Mouse (Mus musculus): ENCODE results near the gene Zbtb12. TPM values are rescaled to one million over a fixed set of nuclear protein-coding genes. Genes with fewer than 3 reads are reported as not detected.
A peak's percentile ranks its signal among the peaks of the same experiment; 100 is the strongest.

The Zbtb12 gene
- polyA plus RNA-seq, 1 experiment, result 4.6 TPM

DNA sequence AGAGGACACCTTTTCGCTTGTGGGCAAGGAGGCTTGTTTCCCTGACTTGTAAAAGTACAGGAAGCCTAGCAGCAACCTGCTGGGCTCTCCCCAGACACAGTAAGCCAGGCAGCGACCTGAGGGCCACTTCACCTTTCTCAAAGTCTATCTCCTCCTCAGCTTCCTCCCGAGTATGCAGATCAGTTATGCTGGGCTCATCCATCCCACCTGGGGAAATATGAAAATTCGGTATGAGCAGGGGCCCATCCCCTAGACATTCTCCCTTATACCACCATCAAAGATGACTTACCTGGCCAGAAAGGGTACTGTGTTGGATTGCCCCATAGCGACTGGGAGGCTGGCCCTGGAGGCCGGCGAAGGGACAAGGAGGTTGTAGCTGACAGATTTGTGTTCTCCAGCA, 31.7 kb upstream of the Zbtb12 start:
- H3K4me3 ChIP-seq (ENCODE audit: insufficient read depth, low read length), result no peak overlapping the region
- peaks cover 9% of the 10 kb centered on the region for H3K4me1 ChIP-seq (ENCODE audit: control insufficient read depth, insufficient read depth, low read length)
- TF ChIP-seq CTCF (IDR thresholded peaks at IDR 0.05; ENCODE audit: low read depth, low read length) (no peak), POLR2A (IDR thresholded peaks at IDR 0.05; ENCODE audit: borderline replicate concordance, low read depth, low read length) (no peak)
- no peak overlapping the region for H3K27ac ChIP-seq (ENCODE audit: insufficient read depth, low read depth, low read length)

DNA sequence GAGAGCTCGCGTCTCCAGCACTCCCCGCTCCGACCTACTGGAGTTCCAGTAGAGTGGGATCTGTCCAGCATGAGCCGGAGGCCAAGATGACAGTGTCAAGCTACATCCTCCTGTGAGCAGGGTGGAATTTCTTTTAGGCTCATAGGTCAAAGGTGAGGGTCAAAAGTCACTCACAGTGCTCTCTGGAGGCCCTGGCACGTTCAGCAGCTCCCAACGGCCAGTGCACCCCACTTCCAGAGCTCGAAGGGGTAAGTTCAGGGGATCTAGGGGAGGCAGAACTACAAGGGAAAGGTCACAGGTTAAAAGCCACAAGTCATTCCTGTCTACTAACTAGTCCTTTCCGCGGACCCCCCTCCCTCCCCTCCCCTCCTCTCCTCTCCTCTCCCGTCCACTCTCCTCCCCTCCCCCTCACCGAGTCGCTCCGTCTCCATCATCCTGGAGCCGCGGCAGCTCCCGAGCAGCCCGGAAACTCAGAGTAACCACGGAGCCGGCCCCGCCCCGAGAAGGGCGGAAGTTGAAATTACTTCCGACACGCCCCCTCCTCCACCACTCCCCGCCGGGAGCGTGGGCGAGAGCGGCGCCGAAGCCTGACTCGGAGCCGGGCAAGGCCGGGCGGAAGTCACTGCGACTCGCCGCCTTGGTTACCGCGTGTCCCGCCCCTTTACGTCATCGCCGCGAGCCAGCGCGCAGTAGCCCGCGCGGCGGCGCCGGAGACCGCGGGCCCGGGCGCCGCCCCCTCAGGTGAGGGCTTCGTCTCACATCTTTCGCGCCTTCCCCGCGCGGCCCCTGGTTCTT, 29.4 kb upstream of the Zbtb12 start, which contains the start of the genes Skiv2l and Nelfe:
Gene Skiv2l (minus strand): TSS at position 489 of the 795 bp plus-strand sequence.
Gene Nelfe (plus strand): TSS at position 670 of the 795 bp plus-strand sequence.
- peaks cover 9% of the 10 kb centered on the region for H3K4me1 ChIP-seq (ENCODE audit: control insufficient read depth, insufficient read depth, low read length)
- TF ChIP-seq POLR2A (IDR thresholded peaks at IDR 0.05; ENCODE audit: borderline replicate concordance, low read depth, low read length) (no peak), CTCF (IDR thresholded peaks at IDR 0.05; ENCODE audit: low read depth, low read length) (no peak)
- H3K4me3 ChIP-seq (ENCODE audit: insufficient read depth, low read length), result peak within 1 kb of the TSS; percentile 87
- 0 out of 2 replicates have a peak within 1 kb of the TSS, but pooled peaks have one; percentile 3 for H3K27ac ChIP-seq (ENCODE audit: insufficient read depth, low read depth, low read length)

DNA sequence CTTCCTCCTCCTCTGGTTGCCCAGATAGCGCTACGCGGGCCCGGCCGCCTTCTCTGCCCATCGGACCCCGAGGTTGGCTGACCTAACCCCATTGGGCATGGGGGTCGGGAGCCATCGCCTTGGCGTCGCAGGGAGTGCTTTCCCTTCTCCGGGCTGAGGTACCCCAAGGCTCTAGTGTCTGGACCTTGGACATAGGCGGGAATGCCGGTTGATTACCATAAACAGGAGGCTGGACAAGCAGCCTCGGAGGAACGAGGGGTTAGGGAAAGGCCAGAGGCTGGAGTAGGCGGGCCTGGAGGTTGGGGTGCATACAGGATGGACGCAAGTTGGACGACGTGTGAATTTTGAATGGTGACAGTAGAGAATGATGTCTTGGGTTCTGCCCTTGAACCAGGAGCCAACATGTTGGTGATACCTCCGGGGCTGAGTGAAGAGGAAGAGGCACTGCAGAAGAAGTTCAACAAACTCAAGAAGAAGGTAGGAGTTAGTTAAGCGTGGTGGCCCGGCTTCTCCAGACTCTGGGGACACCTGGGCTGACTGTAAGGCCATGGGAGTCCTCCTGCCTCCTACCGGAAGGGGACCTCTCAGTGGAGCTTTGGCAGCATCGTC, 28.7 kb upstream of the Zbtb12 start:
- peaks cover 9% of the 10 kb centered on the region for H3K4me1 ChIP-seq (ENCODE audit: control insufficient read depth, insufficient read depth, low read length)
- H3K27ac ChIP-seq (ENCODE audit: insufficient read depth, low read depth, low read length), result 0 out of 2 replicates have a peak overlapping the region, but pooled peaks have one; percentile 3
- H3K4me3 ChIP-seq (ENCODE audit: insufficient read depth, low read length), result peak overlapping the region; percentile 87
- no peak for TF ChIP-seq POLR2A (IDR thresholded peaks at IDR 0.05; ENCODE audit: borderline replicate concordance, low read depth, low read length)
- TF ChIP-seq CTCF (IDR thresholded peaks at IDR 0.05; ENCODE audit: low read depth, low read length), result no peak

DNA sequence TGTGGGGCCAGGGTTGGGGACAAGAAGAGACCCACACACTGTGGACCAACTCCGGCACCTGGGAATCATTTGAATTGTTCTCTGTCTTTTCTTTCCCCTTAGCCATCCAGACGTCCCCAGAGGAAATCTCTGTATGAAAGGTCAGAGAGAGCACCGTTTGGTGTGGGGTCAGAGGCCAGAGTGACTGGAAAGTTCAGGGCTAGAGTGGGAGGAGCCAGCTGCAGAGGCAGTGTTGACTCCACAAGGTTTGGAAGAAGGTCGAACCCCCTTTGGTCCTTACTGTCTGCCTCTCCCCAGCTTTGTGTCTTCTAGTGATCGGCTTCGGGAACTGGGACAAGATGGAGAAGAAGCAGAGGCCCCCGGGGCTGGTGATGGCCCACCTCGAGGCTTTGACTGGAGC, 25.8 kb upstream of the Zbtb12 start:
- Histone ChIP-seq H3K4me3 (ENCODE audit: insufficient read depth, low read length) (no peak overlapping the region), H3K4me1 (ENCODE audit: control insufficient read depth, insufficient read depth, low read length) (peaks cover 18% of the 10 kb centered on the region), H3K27ac (ENCODE audit: insufficient read depth, low read depth, low read length) (no peak overlapping the region)
- TF ChIP-seq CTCF (IDR thresholded peaks at IDR 0.05; ENCODE audit: low read depth, low read length) (no peak), POLR2A (IDR thresholded peaks at IDR 0.05; ENCODE audit: borderline replicate concordance, low read depth, low read length) (no peak)

GRCm38 (mm10) chr17:34854761-34855160, 24.5 kb upstream of the Zbtb12 start:
- H3K4me3 ChIP-seq (ENCODE audit: insufficient read depth, low read length), result no peak overlapping the region
- peaks cover 17% of the 10 kb centered on the region for H3K4me1 ChIP-seq (ENCODE audit: control insufficient read depth, insufficient read depth, low read length)
- TF ChIP-seq CTCF (IDR thresholded peaks at IDR 0.05; ENCODE audit: low read depth, low read length) (no peak), POLR2A (IDR thresholded peaks at IDR 0.05; ENCODE audit: borderline replicate concordance, low read depth, low read length) (no peak)

DNA sequence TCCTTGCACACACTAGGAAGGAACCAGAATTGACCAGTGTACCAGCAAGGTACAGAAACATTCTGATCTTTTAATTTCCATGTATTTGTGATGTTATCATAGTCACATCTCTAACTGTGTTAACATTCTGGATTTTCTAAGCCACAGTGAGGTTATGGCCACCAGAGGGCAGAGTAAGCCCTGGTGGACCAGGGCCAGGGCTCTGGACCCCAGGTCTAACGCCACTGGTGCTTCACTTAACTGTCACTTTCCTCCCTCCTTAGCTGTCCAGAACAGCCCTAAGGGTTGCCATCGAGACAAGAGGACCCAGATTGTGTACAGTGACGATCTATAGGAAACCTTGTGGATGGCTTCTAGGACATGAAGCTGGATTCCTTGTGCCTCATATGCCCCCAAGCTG, 23.5 kb upstream of the Zbtb12 start:
- H3K4me1 ChIP-seq (ENCODE audit: control insufficient read depth, insufficient read depth, low read length), result peaks cover 17% of the 10 kb centered on the region
- TF ChIP-seq CTCF (IDR thresholded peaks at IDR 0.05; ENCODE audit: low read depth, low read length) (peak; percentile 70), POLR2A (IDR thresholded peaks at IDR 0.05; ENCODE audit: borderline replicate concordance, low read depth, low read length) (no peak)
- H3K27ac ChIP-seq (ENCODE audit: insufficient read depth, low read depth, low read length), result no peak overlapping the region
- H3K4me3 ChIP-seq (ENCODE audit: insufficient read depth, low read length), result no peak overlapping the region

More at GRCm38 (mm10) chr17:34854761-34855160, 24.5 kb upstream of the Zbtb12 start:
- H3K27ac ChIP-seq (ENCODE audit: insufficient read depth, low read depth, low read length), result no peak overlapping the region

DNA sequence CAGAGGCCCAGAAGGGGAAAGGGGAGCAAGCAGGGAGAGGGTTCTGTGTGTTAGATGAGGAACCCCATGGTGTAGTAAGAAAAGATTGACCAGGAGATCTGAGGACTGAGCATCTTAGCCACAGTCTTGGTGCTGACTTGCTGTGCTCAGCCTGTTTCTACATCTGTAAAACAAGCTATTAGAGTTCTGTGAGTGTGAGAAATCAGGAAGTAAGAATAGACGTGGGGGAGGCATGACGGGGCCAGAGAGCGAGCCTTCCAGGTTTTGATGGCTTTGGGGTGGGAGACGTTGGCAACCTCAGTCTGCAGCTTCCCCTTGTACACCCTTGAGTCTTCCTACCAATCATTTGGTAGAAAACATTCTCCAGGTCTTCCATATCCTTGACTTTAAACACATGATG, 20.6 kb upstream of the Zbtb12 start:
- no peak for TF ChIP-seq CTCF (IDR thresholded peaks at IDR 0.05; ENCODE audit: low read depth, low read length)
- TF ChIP-seq POLR2A (IDR thresholded peaks at IDR 0.05; ENCODE audit: borderline replicate concordance, low read depth, low read length), result no peak
- Histone ChIP-seq H3K4me1 (ENCODE audit: control insufficient read depth, insufficient read depth, low read length) (peaks cover 21% of the 10 kb centered on the region), H3K27ac (ENCODE audit: insufficient read depth, low read depth, low read length) (no peak overlapping the region), H3K4me3 (ENCODE audit: insufficient read depth, low read length) (no peak overlapping the region)

DNA sequence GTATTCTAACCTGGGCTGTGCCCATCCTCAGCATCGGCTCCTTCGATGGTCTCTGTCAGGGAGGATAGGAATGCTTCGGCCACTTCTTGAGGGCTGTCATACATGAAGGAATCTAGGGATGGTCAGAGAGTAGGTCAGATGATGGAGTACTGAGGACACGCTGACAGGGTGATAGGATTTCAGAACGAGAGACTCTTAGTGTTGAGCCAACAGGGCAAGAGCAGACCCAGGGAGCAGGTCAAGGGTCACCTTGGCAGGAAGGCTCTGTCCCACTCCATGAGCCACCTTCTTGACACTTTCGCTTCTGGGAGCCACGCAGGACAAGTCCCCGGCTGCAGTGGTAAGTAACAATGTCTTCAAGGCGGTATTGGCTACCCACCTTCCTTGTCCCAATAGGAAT, 18.8 kb upstream of the Zbtb12 start:
- H3K4me3 ChIP-seq (ENCODE audit: insufficient read depth, low read length), result no peak overlapping the region
- TF ChIP-seq CTCF (IDR thresholded peaks at IDR 0.05; ENCODE audit: low read depth, low read length) (no peak), POLR2A (IDR thresholded peaks at IDR 0.05; ENCODE audit: borderline replicate concordance, low read depth, low read length) (no peak)

GRCm38 (mm10) chr17:34861704-34862415, 17.4 kb upstream of the Zbtb12 start:
- Histone ChIP-seq H3K4me1 (ENCODE audit: control insufficient read depth, insufficient read depth, low read length) (peaks cover 21% of the 10 kb centered on the region), H3K4me3 (ENCODE audit: insufficient read depth, low read length) (no peak overlapping the region), H3K27ac (ENCODE audit: insufficient read depth, low read depth, low read length) (no peak overlapping the region)
- TF ChIP-seq POLR2A (IDR thresholded peaks at IDR 0.05; ENCODE audit: borderline replicate concordance, low read depth, low read length) (no peak), CTCF (IDR thresholded peaks at IDR 0.05; ENCODE audit: low read depth, low read length) (no peak)

More for the DNA sequence above, 18.8 kb upstream of the Zbtb12 start:
- Histone ChIP-seq H3K27ac (ENCODE audit: insufficient read depth, low read depth, low read length) (no peak overlapping the region), H3K4me1 (ENCODE audit: control insufficient read depth, insufficient read depth, low read length) (peaks cover 21% of the 10 kb centered on the region)

Measured in bone marrow macrophage, adult 2 months (primary cell).